Mouse (Mus musculus): ENCODE data around the gene Svep1. TPM values are rescaled to one million over a fixed set of nuclear protein-coding genes. Genes with fewer than 3 reads are reported as not detected.

The Svep1 gene
- polyA plus RNA-seq, 1 experiment from 2014 or later = 0.31 TPM

DNA sequence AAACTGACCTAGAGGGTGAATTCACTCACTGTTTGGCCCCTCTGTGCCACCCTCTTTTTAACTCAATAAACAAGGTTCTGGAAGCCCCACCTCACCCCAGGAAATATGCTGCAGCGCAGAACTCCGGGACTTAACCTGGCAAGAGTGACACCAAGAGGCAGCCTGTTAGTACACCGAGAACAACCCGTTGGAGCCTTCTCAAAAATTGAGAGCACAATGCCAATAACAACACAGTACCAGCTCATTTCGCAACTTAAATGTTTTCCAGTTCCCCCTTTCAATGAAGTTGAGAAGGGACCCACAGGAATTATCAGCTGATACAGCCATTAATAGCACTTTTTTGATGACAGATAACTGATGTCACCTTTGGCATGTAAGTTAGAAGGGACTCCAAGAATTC, 38.3 kb downstream of the Svep1 start:
- Histone ChIP-seq H3K4me1 (no peaks in the 10 kb centered on the region), H3K4me2 (replicated peaks) (no peak overlapping the region), H3K9ac (replicated peaks) (no peak overlapping the region), H3K27me3 (no peaks in the 10 kb centered on the region), H3K27ac (replicated peaks) (no peak overlapping the region), H3K9me3 (no peaks in the 10 kb centered on the region), H3K4me3 (no peak overlapping the region), H3K36me3 (no peaks in the 10 kb centered on the region)
- ATAC-seq (replicated peaks) = no peak
- WGBS = 89% methylated on average over 5 of the region's 5 CpGs

DNA sequence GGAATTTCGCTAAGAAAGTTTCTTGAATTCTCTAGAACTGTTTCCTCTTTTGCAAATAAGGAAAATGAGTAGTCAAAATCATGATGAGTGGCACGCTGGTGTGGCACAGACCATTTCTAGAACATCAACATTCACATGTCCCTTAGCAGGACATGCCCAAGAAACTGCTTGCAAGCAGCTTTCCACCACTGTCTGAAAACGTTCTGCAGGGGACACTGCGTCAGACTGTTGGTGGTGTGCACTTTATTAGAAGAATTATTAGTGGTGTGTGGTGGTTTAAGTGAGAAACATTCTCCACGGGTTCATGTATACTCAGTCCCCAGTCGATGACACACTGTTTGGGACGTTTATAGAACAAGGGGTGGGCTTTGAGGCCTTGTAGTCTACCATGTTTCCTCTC, 40.9 kb downstream of the Svep1 start:
- Histone ChIP-seq H3K27me3 (no peaks in the 10 kb centered on the region), H3K36me3 (no peaks in the 10 kb centered on the region), H3K4me3 (no peak overlapping the region), H3K4me1 (no peaks in the 10 kb centered on the region), H3K9me3 (no peaks in the 10 kb centered on the region), H3K9ac (replicated peaks) (no peak overlapping the region), H3K4me2 (replicated peaks) (no peak overlapping the region), H3K27ac (replicated peaks) (no peak overlapping the region)
- 81% methylated on average over 7 of the region's 7 CpGs for WGBS
- ATAC-seq (replicated peaks) = no peak

DNA sequence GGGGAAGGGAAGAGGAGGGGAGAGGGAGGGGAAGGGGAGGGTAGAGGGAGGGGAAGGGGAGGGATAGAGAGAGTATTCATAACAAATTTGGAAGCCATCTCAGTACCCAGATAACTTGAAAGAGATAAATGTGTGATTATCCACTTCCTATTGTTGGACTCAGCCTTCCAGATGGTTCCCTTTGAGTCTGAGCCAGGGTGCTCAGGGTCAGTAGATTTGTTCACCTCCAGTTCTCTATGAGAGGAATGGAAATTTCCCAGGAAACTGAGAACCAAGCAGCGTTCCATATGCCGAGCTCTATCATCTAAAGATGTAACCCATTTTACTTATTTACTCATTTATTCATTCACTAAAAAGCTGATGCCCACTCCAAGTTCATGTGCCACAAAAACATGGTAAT, 44.8 kb downstream of the Svep1 start:
- ATAC-seq (replicated peaks) = no peak
- no peak overlapping the region for H3K4me2 ChIP-seq (replicated peaks)
- H3K27me3 ChIP-seq = no peaks in the 10 kb centered on the region
- no peak overlapping the region for H3K27ac ChIP-seq (replicated peaks)
- WGBS = 86% methylated on average over 2 of the region's 2 CpGs
- H3K9me3 ChIP-seq = no peaks in the 10 kb centered on the region
- no peaks in the 10 kb centered on the region for H3K36me3 ChIP-seq
- no peaks in the 10 kb centered on the region for H3K4me1 ChIP-seq
- H3K9ac ChIP-seq (replicated peaks) = no peak overlapping the region
- no peak overlapping the region for H3K4me3 ChIP-seq

DNA sequence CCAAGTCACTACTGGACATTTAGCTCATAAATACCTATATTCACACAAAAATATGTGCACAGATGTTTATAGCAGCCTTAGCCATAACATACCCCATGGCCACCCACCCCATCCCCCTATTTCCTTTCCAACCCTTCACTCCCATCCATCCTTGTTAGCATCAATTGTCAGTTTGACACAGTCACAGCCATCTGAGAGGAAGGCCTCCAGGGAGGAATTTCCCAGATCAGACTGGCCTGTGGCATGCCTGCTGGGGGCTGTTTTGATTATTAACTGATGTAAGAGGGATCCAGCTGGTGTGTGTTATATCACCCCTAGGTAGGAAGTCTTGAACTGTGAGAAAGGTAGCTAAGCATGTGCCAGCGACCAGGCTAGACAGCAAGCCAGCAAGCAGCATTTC, 47.1 kb downstream of the Svep1 start:
- H3K9me3 ChIP-seq = no peaks in the 10 kb centered on the region
- H3K27me3 ChIP-seq = no peaks in the 10 kb centered on the region
- ATAC-seq (replicated peaks) = no peak
- H3K27ac ChIP-seq (replicated peaks) = no peak overlapping the region
- H3K36me3 ChIP-seq = no peaks in the 10 kb centered on the region
- H3K4me2 ChIP-seq (replicated peaks) = no peak overlapping the region
- H3K9ac ChIP-seq (replicated peaks) = no peak overlapping the region
- H3K4me1 ChIP-seq = no peaks in the 10 kb centered on the region
- 67% methylated on average over 1 of the region's 1 CpGs for WGBS
- no peak overlapping the region for H3K4me3 ChIP-seq

DNA sequence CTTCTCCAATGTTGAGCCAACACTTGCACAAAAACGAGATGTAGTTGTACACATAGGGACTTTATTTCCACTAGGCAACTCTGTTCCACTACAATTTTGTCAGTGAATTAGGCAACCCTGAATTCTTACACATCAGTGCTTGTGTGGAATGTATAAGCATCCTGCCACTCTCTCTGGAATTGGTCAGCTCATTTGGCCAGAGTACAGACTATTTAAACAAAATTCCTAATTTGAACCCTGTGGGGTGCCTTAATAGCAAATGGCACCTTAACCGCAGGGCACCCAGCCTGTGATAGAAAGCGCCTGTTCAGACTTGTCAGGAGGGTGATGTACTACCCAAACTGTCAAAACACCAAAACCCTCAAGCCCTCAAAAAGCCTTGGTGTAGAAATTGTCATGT, 56.4 kb downstream of the Svep1 start:
- ATAC-seq (replicated peaks) = no peak
- no peaks in the 10 kb centered on the region for H3K4me1 ChIP-seq
- no peaks in the 10 kb centered on the region for H3K9me3 ChIP-seq
- no peaks in the 10 kb centered on the region for H3K27me3 ChIP-seq
- H3K4me2 ChIP-seq (replicated peaks) = no peak overlapping the region
- no peak overlapping the region for H3K9ac ChIP-seq (replicated peaks)
- H3K27ac ChIP-seq (replicated peaks) = no peak overlapping the region
- WGBS = 40% methylated on average over 3 of the region's 3 CpGs
- H3K36me3 ChIP-seq = no peaks in the 10 kb centered on the region
- no peak overlapping the region for H3K4me3 ChIP-seq

DNA sequence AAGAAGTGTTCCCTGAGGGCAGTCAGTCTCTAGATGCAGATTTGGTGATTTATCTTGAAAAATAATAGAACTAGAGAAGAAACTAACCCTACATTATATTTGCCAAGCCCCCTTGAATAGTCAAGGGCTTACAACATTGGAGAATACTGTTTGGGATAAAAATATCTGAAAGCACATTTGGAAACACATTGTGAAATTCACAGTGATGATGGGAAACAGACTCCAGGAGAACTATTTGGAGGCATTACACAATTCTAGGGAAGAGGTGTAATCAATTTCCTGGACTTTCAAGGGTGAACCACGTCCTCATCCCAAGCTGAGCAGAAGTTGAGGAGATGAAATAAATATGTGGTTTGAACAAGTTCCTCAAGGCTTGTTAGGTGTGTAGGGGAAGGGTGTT, 57.5 kb downstream of the Svep1 start:
- Histone ChIP-seq H3K4me3 (no peak overlapping the region), H3K27ac (replicated peaks) (no peak overlapping the region), H3K9me3 (no peaks in the 10 kb centered on the region), H3K27me3 (no peaks in the 10 kb centered on the region), H3K9ac (replicated peaks) (no peak overlapping the region), H3K4me1 (no peaks in the 10 kb centered on the region), H3K36me3 (no peaks in the 10 kb centered on the region), H3K4me2 (replicated peaks) (no peak overlapping the region)
- no peak for ATAC-seq (replicated peaks)
- 81% methylated on average over 1 of the region's 1 CpGs for WGBS

DNA sequence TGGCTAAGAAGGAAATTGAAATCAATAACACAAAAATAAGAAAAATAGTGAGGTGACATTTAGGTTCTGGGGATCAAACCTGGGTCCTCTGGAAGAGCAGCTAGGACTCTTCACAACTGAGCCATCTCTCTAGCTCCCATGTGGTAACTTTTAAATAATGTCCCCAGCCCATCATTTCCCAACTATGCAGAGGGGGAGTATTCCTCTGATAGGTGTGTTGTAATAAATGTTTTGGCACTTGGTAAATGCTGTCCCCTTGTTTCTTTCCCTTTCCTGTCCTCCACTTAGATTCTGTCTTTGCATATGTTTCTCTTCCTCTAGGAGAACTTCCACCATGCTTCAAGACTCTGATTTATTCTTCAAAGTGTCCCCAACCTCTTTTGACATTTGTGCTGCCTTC, 58.1 kb downstream of the Svep1 start:
- Histone ChIP-seq H3K36me3 (no peaks in the 10 kb centered on the region), H3K4me2 (replicated peaks) (no peak overlapping the region), H3K27me3 (no peaks in the 10 kb centered on the region), H3K27ac (replicated peaks) (no peak overlapping the region), H3K4me3 (no peak overlapping the region), H3K9ac (replicated peaks) (no peak overlapping the region), H3K4me1 (no peaks in the 10 kb centered on the region), H3K9me3 (no peaks in the 10 kb centered on the region)
- no peak for ATAC-seq (replicated peaks)

DNA sequence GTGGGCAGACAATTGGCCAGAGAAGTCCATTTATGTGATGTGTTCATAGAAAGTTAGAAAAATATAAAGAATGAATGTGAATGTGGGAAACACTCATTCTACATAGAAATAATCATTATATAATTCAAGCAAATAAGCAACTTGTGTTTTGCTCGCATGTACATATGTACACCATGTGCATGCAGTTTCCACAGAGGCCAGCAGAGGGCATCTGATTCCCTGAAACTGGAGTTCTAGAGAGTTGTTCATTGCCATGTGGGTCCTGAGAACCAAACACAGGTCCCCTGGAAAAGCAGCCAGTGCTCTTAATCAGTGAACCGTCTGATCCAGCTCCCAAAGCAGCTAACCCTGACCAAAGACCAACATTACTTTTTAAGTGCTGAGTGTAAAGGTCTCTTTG, 60.0 kb downstream of the Svep1 start:
- Histone ChIP-seq H3K4me3 (no peak overlapping the region), H3K27ac (replicated peaks) (no peak overlapping the region), H3K9ac (replicated peaks) (no peak overlapping the region), H3K4me2 (replicated peaks) (no peak overlapping the region), H3K4me1 (no peaks in the 10 kb centered on the region), H3K36me3 (no peaks in the 10 kb centered on the region), H3K9me3 (no peaks in the 10 kb centered on the region), H3K27me3 (no peaks in the 10 kb centered on the region)
- no peak for ATAC-seq (replicated peaks)
- WGBS = 97% methylated on average over 2 of the region's 2 CpGs

DNA sequence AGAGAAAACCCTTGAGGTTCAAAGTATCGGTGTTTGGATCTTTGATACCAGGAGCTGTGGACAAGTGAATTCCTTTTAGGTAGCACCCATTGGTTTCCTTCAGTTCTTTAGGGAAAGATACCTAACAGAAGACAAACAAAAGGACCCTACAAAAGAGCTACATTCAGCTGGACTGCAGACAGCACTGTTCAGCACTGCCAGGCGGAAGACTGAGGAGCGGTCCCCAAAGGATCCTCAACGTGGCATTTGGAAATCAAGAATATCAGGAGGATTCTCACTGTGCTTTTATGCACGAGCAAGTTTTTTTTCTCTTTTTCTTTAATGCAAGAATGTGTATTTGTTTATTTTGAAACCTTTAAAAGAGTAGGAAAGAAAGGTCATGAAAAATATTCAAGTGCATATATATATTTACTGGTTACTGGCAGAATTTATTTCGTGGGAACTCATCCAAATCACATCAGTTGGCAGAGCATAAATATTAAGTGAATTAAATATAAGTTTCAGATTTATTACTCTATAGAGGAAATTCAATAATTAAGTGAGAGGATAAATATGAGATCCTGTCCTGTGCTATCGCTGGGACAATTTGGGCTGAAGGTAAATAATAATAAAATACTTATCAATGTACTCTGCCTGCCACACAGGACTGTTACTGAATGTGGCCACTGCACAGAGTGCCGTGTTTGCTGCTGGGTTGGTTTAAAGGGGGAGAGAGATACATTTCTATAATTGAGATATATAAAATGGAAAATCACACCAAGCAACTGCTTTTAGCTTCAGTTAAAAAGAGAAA, 66.7 kb downstream of the Svep1 start:
- H3K27me3 ChIP-seq = peaks cover 24% of the 10 kb centered on the region
- H3K4me1 ChIP-seq = 0 out of 2 replicates have a peak, but pooled peaks cover 2% of the 10 kb centered on the region
- ATAC-seq (replicated peaks) = no peak
- no peak overlapping the region for H3K4me3 ChIP-seq
- no peaks in the 10 kb centered on the region for H3K9me3 ChIP-seq
- H3K4me2 ChIP-seq (replicated peaks) = no peak overlapping the region
- H3K9ac ChIP-seq (replicated peaks) = no peak overlapping the region
- WGBS = 79% methylated on average over 8 of the region's 8 CpGs
- H3K36me3 ChIP-seq = no peaks in the 10 kb centered on the region
- no peak overlapping the region for H3K27ac ChIP-seq (replicated peaks)

DNA sequence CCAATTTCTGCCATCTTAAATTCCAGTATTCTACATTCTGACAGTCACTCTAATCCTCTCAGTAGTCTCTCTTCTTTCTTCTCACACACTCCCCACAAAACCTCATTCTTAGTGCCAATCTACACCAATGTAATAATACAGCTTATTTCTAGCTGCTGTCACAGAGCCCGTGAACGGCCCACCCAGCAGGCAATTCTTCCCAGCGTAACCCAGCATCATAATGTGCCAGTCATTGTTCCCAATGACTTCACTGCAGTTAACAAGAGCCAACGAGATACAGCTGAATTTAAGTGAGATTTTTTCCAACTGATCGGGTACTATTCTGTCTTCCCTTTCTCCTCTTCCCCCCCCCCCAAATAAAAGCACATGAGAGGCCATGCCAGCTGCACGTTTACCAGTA, 67.4 kb downstream of the Svep1 start:
- H3K4me2 ChIP-seq (replicated peaks) = no peak overlapping the region
- H3K27me3 ChIP-seq = peaks cover 24% of the 10 kb centered on the region
- H3K36me3 ChIP-seq = no peaks in the 10 kb centered on the region
- no peak overlapping the region for H3K27ac ChIP-seq (replicated peaks)
- no peaks in the 10 kb centered on the region for H3K9me3 ChIP-seq
- 19% methylated on average over 6 of the region's 6 CpGs for WGBS
- no peak for ATAC-seq (replicated peaks)
- 0 out of 2 replicates have a peak, but pooled peaks cover 2% of the 10 kb centered on the region for H3K4me1 ChIP-seq
- H3K9ac ChIP-seq (replicated peaks) = no peak overlapping the region
- no peak overlapping the region for H3K4me3 ChIP-seq

DNA sequence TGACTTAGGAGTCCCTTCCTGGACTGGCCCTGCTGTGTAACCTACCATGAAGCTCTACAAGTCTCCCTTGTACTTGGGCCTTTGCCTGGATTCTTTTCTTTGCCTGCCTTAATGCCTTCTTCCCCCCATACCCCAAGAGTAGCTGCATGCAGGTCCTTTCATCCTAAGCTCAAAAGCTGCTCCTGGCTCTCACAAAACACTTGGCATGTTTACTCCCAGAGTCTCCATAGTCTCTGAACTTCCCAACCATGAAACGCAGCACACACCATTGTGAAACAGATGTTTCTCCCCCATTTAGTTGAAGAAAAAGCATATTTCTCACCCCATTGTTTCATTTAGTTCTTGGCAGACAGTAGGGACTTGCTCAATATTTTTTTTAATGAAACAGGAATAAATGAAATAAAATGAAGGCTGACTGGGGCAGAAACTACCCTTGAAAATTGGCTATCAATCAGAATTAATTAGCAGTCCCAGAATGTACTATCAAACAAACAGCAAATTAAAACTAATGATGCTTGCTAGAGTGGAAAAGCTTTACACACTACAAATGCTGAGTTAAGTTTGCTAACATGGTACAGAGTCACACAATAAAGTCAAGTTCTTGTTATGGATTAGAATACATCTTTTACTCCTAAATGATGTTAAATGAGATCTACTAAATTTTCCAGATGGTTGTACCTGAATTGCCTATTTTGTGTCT, 72.9 kb downstream of the Svep1 start:
- Histone ChIP-seq H3K4me3 (no peak overlapping the region), H3K4me1 (0 out of 2 replicates have a peak, but pooled peaks cover 6% of the 10 kb centered on the region), H3K36me3 (no peaks in the 10 kb centered on the region), H3K9me3 (no peaks in the 10 kb centered on the region), H3K9ac (replicated peaks) (no peak overlapping the region), H3K4me2 (replicated peaks) (no peak overlapping the region), H3K27me3 (peaks cover 24% of the 10 kb centered on the region), H3K27ac (replicated peaks) (no peak overlapping the region)
- 9% methylated on average over 1 of the region's 1 CpGs for WGBS
- ATAC-seq (replicated peaks) = peak; percentile 53; the same call in 1 of the 2 replicates

DNA sequence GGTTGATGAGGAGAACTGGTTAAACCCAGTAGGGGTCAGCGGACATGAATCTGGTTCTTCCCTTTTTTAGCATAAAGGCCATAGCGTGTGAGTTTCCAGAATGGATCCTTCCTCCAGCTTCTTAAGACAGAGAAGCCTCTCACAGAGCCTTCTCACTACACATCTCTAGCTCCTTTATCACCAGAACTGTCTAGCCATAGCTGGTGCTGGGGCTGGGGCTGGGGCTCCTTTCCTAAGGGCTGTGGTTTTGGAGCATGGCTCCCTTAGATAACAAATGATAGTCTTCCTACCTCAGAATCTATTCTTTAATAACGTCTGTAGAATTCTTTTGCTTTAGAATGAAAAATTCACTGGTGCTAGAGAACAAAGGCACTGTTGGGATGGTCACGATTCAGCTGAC, 76.8 kb downstream of the Svep1 start:
- 80% methylated on average over 4 of the region's 4 CpGs for WGBS
- Histone ChIP-seq H3K27ac (replicated peaks) (no peak overlapping the region), H3K4me2 (replicated peaks) (no peak overlapping the region), H3K27me3 (no peaks in the 10 kb centered on the region), H3K4me1 (0 out of 2 replicates have a peak, but pooled peaks cover 6% of the 10 kb centered on the region), H3K36me3 (no peaks in the 10 kb centered on the region), H3K4me3 (no peak overlapping the region), H3K9ac (replicated peaks) (no peak overlapping the region), H3K9me3 (no peaks in the 10 kb centered on the region)
- ATAC-seq (replicated peaks) = no peak

Measured in forebrain, embryonic 15.5 days (tissue).